Mouse (Mus musculus) neural tube, embryonic 14.5 days (tissue): ENCODE measurements around the gene Dydc2. TPM values are rescaled to one million over a fixed set of nuclear protein-coding genes. Genes with fewer than 3 reads are reported as not detected.

Experiments used
- ATAC-seq: fragments of 200-750 bp; cut with Nextera tagmentation; 2 replicates; pipeline ENCODE4 v1.8.0; 2017; ENCODE audit warnings: low read depth, mild to moderate bottlenecking, moderate TSS enrichment, moderate library complexity
- H3K27ac ChIP-seq: fragments of 300-500 bp; sonication (generic); 2 replicates; pipeline ENCODE4 v1.5.1; 2014; ENCODE audit warnings: low read depth, mild to moderate bottlenecking, control low read depth, low read length, moderate library complexity, mixed read lengths
- H3K27me3 ChIP-seq: fragments of 300-500 bp; sonication (generic); 2 replicates; pipeline ENCODE4 v1.6.1; 2014; ENCODE audit warnings: low read length; ENCODE audit not compliant: control insufficient read depth, insufficient read depth
- H3K36me3 ChIP-seq: fragments of 300-500 bp; sonication (generic); 2 replicates; pipeline ENCODE4 v1.6.1; 2014; ENCODE audit warnings: low read length, mixed read lengths; ENCODE audit not compliant: control insufficient read depth, insufficient read depth
- H3K4me1 ChIP-seq: fragments of 300-500 bp; sonication (generic); 2 replicates; pipeline ENCODE4 v1.6.1; 2014; ENCODE audit warnings: low read length; ENCODE audit not compliant: control insufficient read depth, insufficient read depth
- H3K4me2 ChIP-seq: fragments of 300-500 bp; sonication (generic); 2 replicates; pipeline ENCODE4 v1.6.1; 2014; ENCODE audit warnings: mild to moderate bottlenecking, low read depth, low read length, control low read depth
- H3K4me3 ChIP-seq: fragments of 300-500 bp; sonication (generic); 2 replicates; pipeline ENCODE4 v1.5.1; 2014; ENCODE audit warnings: low read depth, low read length, control low read depth, mixed read lengths
- H3K9ac ChIP-seq: fragments of 300-500 bp; sonication (generic); replicated peaks from 2 replicates; pipeline ENCODE4 v1.6.1; 2014; ENCODE audit warnings: low read depth, mild to moderate bottlenecking, control low read depth, low read length, mixed read lengths
- H3K9me3 ChIP-seq: fragments of 300-500 bp; sonication (generic); 2 replicates; pipeline ENCODE4 v1.6.1; 2016; ENCODE audit warnings: low read length; ENCODE audit not compliant: control insufficient read depth
- WGBS: fragments of 180-500 bp; shearing (Covaris S2); extraction: QIAGEN DNeasy Blood & Tissue Kit; methylation state at CpG from one replicate; pipeline ENCODE4 v1.1.7; 2014; 5-methylcytosine and 5-hydroxymethylcytosine counted together
- polyA plus RNA-seq: library from polyadenylated mRNA; unstranded; fragments of >200 nt; fragmentation: Nextera tagmentation; extraction: Ambion mirVana; gene quantifications from 2 replicates; pipeline ENCODE4 v1.2.1, GENCODE M21; 2014

Gene Dydc2
- 0.78 TPM in 1 of 2 replicates, not detected in the other for polyA plus RNA-seq

DNA sequence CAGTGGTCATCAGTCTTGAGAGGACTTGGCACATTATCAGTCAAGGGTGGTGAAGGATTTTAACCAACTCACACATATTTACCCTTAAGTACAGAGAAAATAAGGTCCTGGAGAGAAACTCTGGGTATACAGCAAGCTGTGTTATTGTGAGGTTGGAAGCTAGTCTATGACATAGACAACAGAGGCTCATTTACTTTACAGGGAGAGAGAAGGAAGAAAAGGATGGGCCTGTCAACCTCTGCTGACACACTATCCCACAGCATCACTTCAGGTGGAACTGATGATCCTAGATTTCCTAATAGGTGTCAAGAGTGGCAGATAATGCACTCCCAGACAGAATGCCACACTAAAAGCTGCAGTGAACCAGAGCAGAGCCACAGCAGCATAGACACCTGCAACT, at the start of gene Dydc2:
Gene Dydc2, minus strand, starts transcription at position 101 of the 400 bp plus-strand sequence.
- H3K36me3 ChIP-seq, result no peaks in the 10 kb centered on the region
- no peak within 1 kb of the TSS for H3K9ac ChIP-seq
- no peak for ATAC-seq

DNA sequence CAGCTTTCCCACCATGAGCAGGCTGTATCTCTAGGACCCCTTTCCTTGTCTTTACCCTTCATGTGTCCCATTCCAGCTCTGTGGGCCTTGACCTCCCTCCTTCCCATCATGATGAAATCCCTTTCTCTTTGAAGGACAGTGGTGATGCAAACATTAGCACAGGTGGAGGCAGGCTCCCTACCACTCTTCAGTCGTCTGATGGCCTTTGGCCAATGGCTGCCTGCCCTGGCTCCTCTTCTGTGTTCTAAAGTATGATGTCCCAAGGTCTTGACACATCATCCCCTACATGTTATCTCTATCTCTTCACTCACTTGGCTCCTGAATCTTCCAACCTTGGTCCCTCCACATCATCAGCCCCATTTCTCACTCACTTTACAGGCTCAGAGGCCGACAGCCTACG, 47.3 kb upstream of the Dydc2 start:
- no peak overlapping the region for H3K4me2 ChIP-seq
- no peaks in the 10 kb centered on the region for H3K9me3 ChIP-seq
- ATAC-seq, result no peak
- H3K4me1 ChIP-seq, result no peaks in the 10 kb centered on the region
- no peaks in the 10 kb centered on the region for H3K36me3 ChIP-seq
- H3K9ac ChIP-seq, result no peak overlapping the region
- H3K27ac ChIP-seq, result no peak overlapping the region
- H3K27me3 ChIP-seq, result no peaks in the 10 kb centered on the region
- H3K4me3 ChIP-seq, result no peak overlapping the region
- WGBS, result 88% methylated on average over 3 of the region's 3 CpGs

More for the DNA sequence above, at the start of gene Dydc2:
- 0 out of 2 replicates have a peak, but pooled peaks cover 3% of the 10 kb centered on the region for H3K4me1 ChIP-seq
- H3K27me3 ChIP-seq, result no peaks in the 10 kb centered on the region
- no peaks in the 10 kb centered on the region for H3K9me3 ChIP-seq
- no peak within 1 kb of the TSS for H3K4me3 ChIP-seq
- H3K27ac ChIP-seq, result no peak within 1 kb of the TSS
- H3K4me2 ChIP-seq, result no peak within 1 kb of the TSS

DNA sequence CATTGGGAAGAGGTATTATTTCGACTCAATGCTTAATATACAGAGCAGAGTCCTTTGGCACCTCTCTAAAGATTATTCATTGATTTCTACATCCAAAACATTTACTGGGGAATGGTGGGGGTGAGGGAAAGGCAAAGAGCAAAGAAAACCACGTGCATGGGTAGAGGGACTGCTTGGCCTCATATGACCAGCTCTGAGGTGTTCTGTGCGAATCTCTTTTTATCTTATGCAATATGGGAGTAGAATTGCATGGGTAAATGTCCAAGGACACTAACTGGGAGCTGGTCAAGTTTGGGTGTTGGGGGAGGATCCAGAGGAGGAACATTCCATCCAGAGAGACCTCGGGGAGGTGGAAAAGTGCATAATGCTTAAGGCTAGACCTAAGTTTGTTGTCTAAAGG, 43.9 kb upstream of the Dydc2 start:
- H3K9me3 ChIP-seq, result no peaks in the 10 kb centered on the region
- H3K4me1 ChIP-seq, result no peaks in the 10 kb centered on the region
- no peaks in the 10 kb centered on the region for H3K36me3 ChIP-seq
- 76% methylated on average over 4 of the region's 4 CpGs for WGBS
- H3K4me2 ChIP-seq, result no peak overlapping the region
- H3K9ac ChIP-seq, result no peak overlapping the region
- ATAC-seq, result no peak
- no peak overlapping the region for H3K27ac ChIP-seq
- no peak overlapping the region for H3K4me3 ChIP-seq
- H3K27me3 ChIP-seq, result no peaks in the 10 kb centered on the region

DNA sequence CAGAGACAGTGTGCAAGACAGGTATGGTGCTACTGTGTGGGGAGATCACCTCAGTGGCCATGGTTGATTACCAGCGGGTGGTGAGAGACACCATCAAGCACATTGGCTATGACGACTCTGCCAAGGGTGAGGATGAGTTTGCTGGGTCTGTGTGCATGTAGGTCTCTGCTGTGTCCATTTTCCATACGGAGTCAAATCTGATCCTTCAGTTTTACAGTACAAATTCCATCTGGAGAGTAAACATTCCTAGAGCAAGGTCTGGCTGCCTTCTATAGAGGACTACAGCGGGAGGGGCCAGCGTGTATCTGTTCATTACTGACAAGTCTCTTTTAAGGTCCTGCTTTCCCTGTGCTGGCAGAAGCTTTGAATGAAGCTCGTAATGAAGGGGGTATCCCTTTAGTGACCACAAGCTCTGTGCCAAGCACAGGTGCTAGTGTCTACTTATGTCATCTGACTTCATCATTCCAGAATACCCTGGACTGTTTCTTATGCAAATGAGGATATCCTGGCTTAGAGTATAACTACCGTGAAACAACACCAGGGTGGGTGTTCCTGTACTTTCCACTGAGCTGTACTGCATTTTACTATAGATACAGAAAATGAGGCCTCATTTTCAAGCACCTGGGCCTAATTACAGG, 42.1 kb upstream of the Dydc2 start:
- Histone ChIP-seq H3K9ac (no peak overlapping the region), H3K4me1 (no peaks in the 10 kb centered on the region), H3K27ac (no peak overlapping the region), H3K27me3 (no peaks in the 10 kb centered on the region), H3K4me3 (no peak overlapping the region), H3K4me2 (no peak overlapping the region), H3K9me3 (no peaks in the 10 kb centered on the region), H3K36me3 (no peaks in the 10 kb centered on the region)
- ATAC-seq, result no peak
- WGBS, result 94% methylated on average over 7 of the region's 7 CpGs

DNA sequence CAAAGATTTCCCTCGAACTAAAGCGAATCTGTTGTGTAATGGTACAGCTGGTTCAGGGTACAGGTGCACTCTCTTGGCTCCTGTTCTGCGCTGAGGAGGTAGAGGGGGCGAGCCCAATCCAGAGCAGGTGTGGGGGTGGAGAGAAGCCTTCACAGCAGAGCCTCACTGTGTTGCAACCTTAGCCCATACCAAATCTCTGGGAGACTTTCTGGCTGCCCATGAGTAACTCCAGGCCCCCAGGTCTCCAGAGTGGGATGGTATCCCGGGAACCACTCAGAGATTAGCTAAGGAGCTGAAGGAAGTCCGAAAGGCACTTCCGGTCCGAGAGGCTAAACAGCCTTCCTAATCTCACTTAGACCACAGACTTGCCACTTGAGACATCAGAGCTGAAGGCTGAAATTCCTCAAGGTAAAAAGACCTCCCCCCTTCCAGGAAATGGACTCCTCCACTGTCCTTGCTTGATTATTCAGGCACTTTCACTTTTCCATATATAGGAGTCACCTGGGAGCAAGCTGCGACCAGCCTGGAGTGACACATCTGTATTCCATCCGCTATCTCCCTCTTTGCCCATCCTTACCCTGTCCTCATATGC, 35.9 kb upstream of the Dydc2 start, which contains the start of gene Mat1a:
Gene Mat1a, plus strand, starts transcription at position 183 of the 592 bp plus-strand sequence.
- Histone ChIP-seq H3K9me3 (no peaks in the 10 kb centered on the region), H3K27me3 (no peaks in the 10 kb centered on the region), H3K27ac (no peak within 1 kb of the TSS), H3K4me3 (no peak within 1 kb of the TSS), H3K36me3 (no peaks in the 10 kb centered on the region), H3K9ac (no peak within 1 kb of the TSS), H3K4me1 (no peaks in the 10 kb centered on the region), H3K4me2 (no peak within 1 kb of the TSS)
- ATAC-seq, result no peak
- WGBS, result 76% methylated on average over 10 of the region's 10 CpGs

DNA sequence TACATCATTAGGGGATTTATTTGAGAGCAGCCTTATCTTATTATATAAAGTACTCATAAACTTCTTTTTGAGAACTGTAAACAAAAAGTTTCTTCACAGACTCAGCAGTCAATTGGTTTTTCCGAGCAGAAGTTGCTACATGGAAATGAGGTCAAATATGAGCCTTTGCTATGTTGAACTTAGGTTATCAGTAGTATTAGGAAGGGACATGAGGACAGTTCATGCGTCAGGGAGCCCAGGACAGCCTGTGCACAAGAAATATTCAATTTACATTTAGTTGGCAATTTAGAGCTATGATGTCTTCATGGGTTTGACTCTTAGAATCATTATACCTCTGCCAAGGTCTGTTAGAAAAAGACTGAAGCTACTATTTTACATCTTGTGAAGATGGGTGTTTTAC, 33.3 kb upstream of the Dydc2 start:
- WGBS, result 83% methylated on average over 2 of the region's 2 CpGs

DNA sequence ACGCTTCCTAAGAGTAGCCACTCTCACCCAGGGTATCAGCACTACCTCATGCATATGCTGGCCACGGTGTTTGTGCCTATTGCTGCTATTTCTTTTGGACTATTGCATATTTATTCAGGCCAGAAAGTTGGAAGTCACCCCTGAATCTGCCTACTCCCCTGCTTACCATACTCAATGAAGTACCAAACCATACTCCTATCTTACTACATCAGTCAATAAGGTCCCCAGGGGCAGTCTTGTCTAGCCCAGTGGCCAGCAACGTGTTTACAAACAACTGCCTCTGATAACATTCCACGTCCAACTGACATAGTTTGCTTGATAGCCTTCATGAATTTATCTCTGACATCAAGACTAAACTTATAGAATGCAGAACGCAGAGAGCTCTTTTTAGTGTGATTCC, 32.2 kb upstream of the Dydc2 start:
- Histone ChIP-seq H3K4me2 (no peak overlapping the region), H3K4me3 (no peak overlapping the region), H3K9me3 (no peaks in the 10 kb centered on the region), H3K27ac (no peak overlapping the region), H3K36me3 (no peaks in the 10 kb centered on the region), H3K9ac (no peak overlapping the region), H3K4me1 (no peaks in the 10 kb centered on the region), H3K27me3 (no peaks in the 10 kb centered on the region)
- ATAC-seq, result no peak
- 84% methylated on average over 5 of the region's 5 CpGs for WGBS

More for the DNA sequence above, 33.3 kb upstream of the Dydc2 start:
- ATAC-seq, result no peak
- no peak overlapping the region for H3K4me2 ChIP-seq
- H3K4me1 ChIP-seq, result no peaks in the 10 kb centered on the region
- H3K36me3 ChIP-seq, result no peaks in the 10 kb centered on the region
- no peak overlapping the region for H3K27ac ChIP-seq
- H3K9me3 ChIP-seq, result no peaks in the 10 kb centered on the region
- H3K9ac ChIP-seq, result no peak overlapping the region
- no peaks in the 10 kb centered on the region for H3K27me3 ChIP-seq
- no peak overlapping the region for H3K4me3 ChIP-seq

DNA sequence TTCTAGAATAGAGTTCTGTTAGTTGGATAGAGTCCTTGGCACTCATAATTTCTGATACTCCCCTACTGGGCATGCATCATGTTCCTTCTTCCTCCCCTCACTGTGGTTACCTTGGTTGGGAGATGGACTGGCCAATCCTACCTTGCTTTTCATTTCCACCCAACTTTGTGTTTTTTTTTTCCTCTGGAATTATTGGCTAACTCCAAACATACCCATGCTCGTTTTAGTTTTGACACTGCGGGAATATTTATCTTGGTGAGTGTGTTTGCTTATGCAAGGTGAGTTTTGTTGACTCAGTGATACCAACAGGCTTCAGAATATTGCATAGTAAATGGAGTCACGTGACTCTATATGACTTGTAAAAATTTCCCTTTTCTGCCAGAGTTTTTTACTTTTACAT, 31.7 kb upstream of the Dydc2 start:
- Histone ChIP-seq H3K9ac (no peak overlapping the region), H3K27me3 (no peaks in the 10 kb centered on the region), H3K36me3 (no peaks in the 10 kb centered on the region), H3K4me2 (no peak overlapping the region), H3K4me3 (no peak overlapping the region), H3K27ac (no peak overlapping the region), H3K9me3 (no peaks in the 10 kb centered on the region), H3K4me1 (no peaks in the 10 kb centered on the region)
- 91% methylated on average over 3 of the region's 3 CpGs for WGBS
- ATAC-seq, result no peak

DNA sequence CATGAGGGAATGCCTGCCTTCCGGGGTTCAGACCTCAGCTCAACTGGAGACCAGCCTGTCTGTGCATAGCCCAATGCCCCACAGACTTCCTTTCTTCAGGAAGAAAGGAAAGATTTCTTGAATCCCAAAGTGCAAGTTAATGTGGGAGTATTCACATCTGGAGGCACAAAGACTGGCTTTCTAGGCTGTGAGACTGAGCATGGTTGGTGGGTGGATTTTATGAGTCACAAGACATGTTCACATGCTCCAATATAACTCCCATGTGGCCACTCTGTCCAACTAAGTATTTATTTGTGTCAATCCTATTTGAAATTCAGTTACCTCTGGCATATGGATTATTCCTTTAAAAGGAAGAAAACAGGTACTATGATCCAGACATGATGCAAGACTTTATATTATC, 29.7 kb upstream of the Dydc2 start:
- ATAC-seq, result no peak

More for the DNA sequence above, 29.7 kb upstream of the Dydc2 start:
- H3K27ac ChIP-seq, result no peak overlapping the region
- no peaks in the 10 kb centered on the region for H3K9me3 ChIP-seq
- H3K36me3 ChIP-seq, result no peaks in the 10 kb centered on the region
- H3K9ac ChIP-seq, result no peak overlapping the region
- no peaks in the 10 kb centered on the region for H3K27me3 ChIP-seq
- 79% methylated on average over 1 of the region's 1 CpGs for WGBS
- no peak overlapping the region for H3K4me2 ChIP-seq
- H3K4me3 ChIP-seq, result no peak overlapping the region
- no peaks in the 10 kb centered on the region for H3K4me1 ChIP-seq
